Mouse (Mus musculus) forebrain, postnatal 0 days (tissue): ENCODE data around the gene Sell. TPM values are rescaled to one million over a fixed set of nuclear protein-coding genes. Genes with fewer than 3 reads are reported as not detected.

Source experiments
- ATAC-seq: fragments of 200-750 bp; cut with Nextera tagmentation; 2 replicates; pipeline ENCODE4 v1.8.0; 2017; ENCODE audit warnings: mild to moderate bottlenecking, moderate library complexity
- DNase-seq: peaks from one replicate; pipeline ENCODE4 v3.0.0-alpha.2; 2015
- H3K27ac ChIP-seq: fragments of 300-500 bp; sonication (generic); 2 replicates; pipeline ENCODE4 v1.5.1; 2014; ENCODE audit warnings: low read depth, mild to moderate bottlenecking, antibody characterized with exemption, low read length, moderate library complexity, mixed read lengths
- H3K27me3 ChIP-seq: fragments of 300-500 bp; sonication (generic); 2 replicates; pipeline ENCODE4 v1.6.1; 2014; ENCODE audit warnings: mild to moderate bottlenecking, low read length, mixed read lengths; ENCODE audit not compliant: insufficient read depth
- H3K36me3 ChIP-seq: fragments of 300-500 bp; sonication (generic); 2 replicates; pipeline ENCODE4 v1.6.1; 2014; ENCODE audit warnings: mild to moderate bottlenecking, moderate library complexity; ENCODE audit not compliant: insufficient read depth
- H3K4me1 ChIP-seq: fragments of 300-500 bp; sonication (generic); 2 replicates; pipeline ENCODE4 v1.6.1; 2014; ENCODE audit warnings: antibody characterized with exemption; ENCODE audit not compliant: insufficient read depth
- H3K4me2 ChIP-seq: fragments of 300-500 bp; sonication (generic); 2 replicates; pipeline ENCODE4 v1.6.1; 2014; ENCODE audit warnings: low read depth, mild to moderate bottlenecking, moderate library complexity
- H3K4me3 ChIP-seq: fragments of 300-500 bp; sonication (generic); 2 replicates; pipeline ENCODE4 v1.5.1; 2014; ENCODE audit warnings: low read depth, low read length, mixed read lengths
- H3K9ac ChIP-seq: fragments of 300-500 bp; sonication (generic); 2 replicates; pipeline ENCODE4 v1.6.1; 2014; ENCODE audit warnings: mild to moderate bottlenecking
- H3K9me3 ChIP-seq: fragments of 300-500 bp; sonication (generic); 2 replicates; pipeline ENCODE4 v1.6.1; 2016; ENCODE audit warnings: low read length
- CTCF ChIP-seq: sonication (generic); IDR thresholded peaks from 2 replicates; pipeline ENCODE4 v1.5.1; 2016; ENCODE audit warnings: antibody characterized with exemption, control low read depth, low read depth
- WGBS: fragments of 180-500 bp; shearing (Covaris S2); extraction: QIAGEN DNeasy Blood & Tissue Kit; methylation state at CpG from one replicate; pipeline ENCODE4 v1.1.7; 2014; 5-methylcytosine and 5-hydroxymethylcytosine counted together
- polyA plus RNA-seq: library from polyadenylated mRNA; unstranded; fragments of >200 nt; fragmentation: Nextera tagmentation; extraction: Ambion mirVana; gene quantifications from 2 replicates; pipeline ENCODE4 v1.2.1, GENCODE M21; 2015
- total RNA-seq: library from RNA; depleted of rRNA; stranded (reverse); fragments of >200 nt; gene quantifications from 2 replicates; pipeline ENCODE4 v1.2.3, GENCODE M21; 2014

The Sell gene
- total and polyA plus RNA-seq, 2 experiments from 2014 or later, result 0.11 to 0.14 TPM

DNA sequence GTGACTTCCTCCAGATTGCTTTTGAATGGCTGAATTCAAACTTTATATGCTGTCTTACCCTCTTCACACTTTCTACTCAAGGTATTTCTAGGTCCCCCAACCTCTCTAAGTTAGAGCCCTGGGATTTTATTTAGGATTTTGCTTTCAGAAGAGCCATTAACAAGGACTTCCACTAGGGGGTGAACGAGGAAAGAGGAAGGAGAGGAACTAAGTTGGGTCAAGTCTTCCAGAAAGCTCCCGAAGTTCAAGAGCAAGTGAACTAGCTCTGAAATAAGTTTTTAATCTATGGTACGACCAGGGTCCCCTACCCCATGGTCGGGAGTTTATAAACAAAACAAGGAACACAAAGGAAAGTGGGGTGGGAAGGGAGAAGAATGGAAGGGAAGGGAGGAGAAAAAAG, 504 bp upstream of the Sell start:
- H3K4me1 ChIP-seq, result no peaks in the 10 kb centered on the region
- no peak overlapping the region for H3K4me2 ChIP-seq
- ATAC-seq (no peak), DNase-seq (no peak)
- no peaks in the 10 kb centered on the region for H3K9me3 ChIP-seq
- no peaks in the 10 kb centered on the region for H3K27me3 ChIP-seq
- no peak overlapping the region for H3K4me3 ChIP-seq
- H3K27ac ChIP-seq, result no peak overlapping the region
- no peaks in the 10 kb centered on the region for H3K36me3 ChIP-seq
- WGBS, result 53% methylated on average over 4 of the region's 4 CpGs
- peak; percentile 46; the same call in 1 of the 2 replicates for TF ChIP-seq CTCF
- H3K9ac ChIP-seq, result no peak overlapping the region

DNA sequence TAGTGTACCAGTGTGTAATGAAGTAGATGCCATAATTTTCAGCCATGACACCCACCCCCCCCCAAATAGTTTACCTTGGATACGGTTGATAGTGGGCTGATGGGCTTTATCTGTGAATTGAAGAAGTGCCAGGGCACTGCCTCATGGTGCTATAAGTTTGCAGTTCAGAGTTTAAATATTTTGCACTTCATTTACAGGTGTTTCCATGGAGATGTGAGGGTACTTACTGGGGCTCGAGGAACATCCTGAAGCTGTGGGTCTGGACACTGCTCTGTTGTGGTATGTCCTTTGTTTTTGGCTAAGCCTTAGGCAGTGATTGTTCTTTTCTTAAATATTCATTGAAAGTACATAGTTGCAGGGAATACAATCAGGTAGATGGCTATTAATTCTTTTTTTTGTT, 1.1 kb downstream of the Sell start:
- H3K4me3 ChIP-seq, result no peak overlapping the region
- H3K4me1 ChIP-seq, result no peaks in the 10 kb centered on the region
- ATAC-seq (no peak), DNase-seq (no peak)
- no peaks in the 10 kb centered on the region for H3K27me3 ChIP-seq
- H3K9ac ChIP-seq, result no peak overlapping the region
- no peak overlapping the region for H3K4me2 ChIP-seq
- H3K9me3 ChIP-seq, result no peaks in the 10 kb centered on the region
- no peaks in the 10 kb centered on the region for H3K36me3 ChIP-seq
- no peak for TF ChIP-seq CTCF
- WGBS, result 47% methylated on average over 2 of the region's 2 CpGs
- H3K27ac ChIP-seq, result no peak overlapping the region

DNA sequence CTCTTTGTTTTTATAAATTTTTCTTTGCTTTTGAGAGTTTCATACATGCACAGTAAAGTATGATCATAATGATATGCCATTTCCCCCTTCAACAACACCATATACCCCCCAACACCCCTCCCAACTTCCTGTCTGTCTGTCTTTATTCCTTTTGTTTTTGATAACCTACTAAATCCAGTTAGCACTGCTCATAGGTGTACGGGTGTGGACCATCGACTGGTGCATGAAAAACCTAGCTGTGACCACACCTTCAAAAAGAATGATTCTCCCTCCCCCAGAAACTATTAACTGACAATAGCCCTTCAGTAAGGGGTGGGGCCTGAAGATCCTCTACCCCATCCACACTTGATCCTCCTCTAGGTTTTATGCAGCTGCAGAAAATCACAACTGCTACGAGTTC, 2.0 kb downstream of the Sell start:
- ATAC-seq (no peak), DNase-seq (no peak)
- no peaks in the 10 kb centered on the region for H3K9me3 ChIP-seq
- H3K4me2 ChIP-seq, result no peak overlapping the region
- no peak overlapping the region for H3K9ac ChIP-seq
- 60% methylated on average over 3 of the region's 3 CpGs for WGBS
- no peaks in the 10 kb centered on the region for H3K4me1 ChIP-seq
- H3K27me3 ChIP-seq, result no peaks in the 10 kb centered on the region
- H3K36me3 ChIP-seq, result no peaks in the 10 kb centered on the region
- TF ChIP-seq CTCF, result no peak
- no peak overlapping the region for H3K4me3 ChIP-seq
- H3K27ac ChIP-seq, result no peak overlapping the region

DNA sequence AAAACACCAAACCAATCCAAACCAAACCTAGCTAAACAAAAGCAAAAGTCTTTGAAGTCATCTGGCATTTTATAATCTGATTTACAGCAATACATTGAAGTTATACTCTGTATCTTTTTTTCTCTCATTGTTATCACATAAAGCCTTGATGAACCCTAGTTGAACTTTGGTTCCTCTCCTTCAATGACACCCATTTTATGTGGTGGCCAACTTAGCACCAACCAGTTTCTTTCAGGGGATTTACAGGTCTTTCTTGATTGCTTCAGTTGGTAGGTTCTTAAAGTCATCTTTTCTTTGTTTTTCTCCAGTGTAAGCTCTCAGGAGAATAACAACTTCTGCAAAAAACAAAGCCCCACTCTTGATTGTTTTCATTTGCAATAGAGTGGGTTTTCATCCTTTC, 7.5 kb downstream of the Sell start:
- Histone ChIP-seq H3K4me2 (no peak overlapping the region), H3K4me3 (no peak overlapping the region), H3K9me3 (no peaks in the 10 kb centered on the region), H3K4me1 (no peaks in the 10 kb centered on the region), H3K9ac (no peak overlapping the region), H3K36me3 (no peaks in the 10 kb centered on the region), H3K27me3 (no peaks in the 10 kb centered on the region), H3K27ac (no peak overlapping the region)
- DNase-seq, result no peak
- no peak for TF ChIP-seq CTCF
- ATAC-seq, result no peak

DNA sequence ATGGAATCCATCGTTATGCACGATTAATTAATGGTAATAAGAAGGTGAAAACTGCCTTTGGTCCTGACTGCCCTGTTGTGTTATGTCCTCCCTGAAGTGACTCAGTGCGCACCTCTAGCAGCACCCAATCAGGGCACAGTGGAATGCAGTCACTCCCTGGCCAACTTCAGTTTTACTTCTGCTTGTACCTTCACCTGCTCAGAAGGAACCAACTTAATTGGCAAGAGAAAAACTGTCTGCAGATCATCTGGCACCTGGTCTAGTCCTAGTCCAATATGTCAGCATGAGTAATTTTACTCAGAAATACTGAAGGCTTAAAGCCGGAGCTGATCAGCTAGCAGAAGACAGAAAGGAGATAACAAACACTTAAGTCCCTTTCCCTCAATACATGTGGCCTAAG, 8.7 kb downstream of the Sell start:
- H3K27ac ChIP-seq, result no peak overlapping the region
- H3K27me3 ChIP-seq, result no peaks in the 10 kb centered on the region
- ATAC-seq, result no peak
- H3K9me3 ChIP-seq, result no peaks in the 10 kb centered on the region
- no peak for TF ChIP-seq CTCF
- no peak overlapping the region for H3K4me3 ChIP-seq
- H3K36me3 ChIP-seq, result no peaks in the 10 kb centered on the region
- DNase-seq, result no peak
- WGBS, result 90% methylated on average over 4 of the region's 4 CpGs
- no peaks in the 10 kb centered on the region for H3K4me1 ChIP-seq
- H3K4me2 ChIP-seq, result no peak overlapping the region
- H3K9ac ChIP-seq, result no peak overlapping the region

DNA sequence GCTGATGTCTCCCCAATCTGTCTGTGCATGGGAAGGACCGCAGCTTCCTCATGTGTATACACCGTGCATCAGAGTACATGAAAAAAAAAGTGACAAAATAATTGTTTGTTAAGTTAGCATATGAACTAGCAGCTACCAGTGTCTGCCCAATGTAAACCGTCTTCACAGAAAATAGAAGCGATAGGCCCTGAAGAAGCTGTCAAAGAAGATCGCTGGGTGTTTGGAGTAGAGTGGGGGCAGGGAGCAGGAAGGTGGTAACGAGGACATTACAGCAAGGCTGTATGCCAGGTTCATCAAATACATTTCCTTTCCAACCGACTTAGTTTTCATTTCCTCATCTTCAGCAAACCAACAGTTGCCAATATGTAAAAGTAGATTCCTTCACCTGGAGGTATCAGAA, 9.3 kb downstream of the Sell start:
- DNase-seq (no peak), ATAC-seq (no peak)
- Histone ChIP-seq H3K4me2 (no peak overlapping the region), H3K9ac (no peak overlapping the region), H3K27me3 (no peaks in the 10 kb centered on the region), H3K4me1 (no peaks in the 10 kb centered on the region), H3K9me3 (no peaks in the 10 kb centered on the region), H3K36me3 (no peaks in the 10 kb centered on the region), H3K4me3 (no peak overlapping the region), H3K27ac (no peak overlapping the region)
- 74% methylated on average over 7 of the region's 7 CpGs for WGBS
- no peak for TF ChIP-seq CTCF

DNA sequence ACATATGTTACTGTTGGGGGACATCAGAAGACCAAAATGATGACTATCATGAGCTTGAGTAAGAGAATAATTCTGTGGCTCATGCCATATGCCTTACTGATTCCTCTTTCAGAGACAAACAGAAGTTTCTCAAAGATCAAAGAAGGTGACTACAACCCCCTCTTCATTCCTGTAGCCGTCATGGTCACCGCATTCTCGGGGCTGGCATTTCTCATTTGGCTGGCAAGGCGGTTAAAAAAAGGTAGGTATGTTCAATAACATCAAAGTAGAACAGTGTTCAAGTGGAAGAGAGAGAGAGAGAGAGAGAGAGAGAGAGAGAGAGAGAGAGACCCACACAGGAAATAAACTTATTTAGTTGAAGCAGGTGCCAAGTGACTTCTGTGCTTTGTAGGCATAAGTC, 10.2 kb downstream of the Sell start:
- no peaks in the 10 kb centered on the region for H3K36me3 ChIP-seq
- no peaks in the 10 kb centered on the region for H3K4me1 ChIP-seq
- TF ChIP-seq CTCF, result no peak

DNA sequence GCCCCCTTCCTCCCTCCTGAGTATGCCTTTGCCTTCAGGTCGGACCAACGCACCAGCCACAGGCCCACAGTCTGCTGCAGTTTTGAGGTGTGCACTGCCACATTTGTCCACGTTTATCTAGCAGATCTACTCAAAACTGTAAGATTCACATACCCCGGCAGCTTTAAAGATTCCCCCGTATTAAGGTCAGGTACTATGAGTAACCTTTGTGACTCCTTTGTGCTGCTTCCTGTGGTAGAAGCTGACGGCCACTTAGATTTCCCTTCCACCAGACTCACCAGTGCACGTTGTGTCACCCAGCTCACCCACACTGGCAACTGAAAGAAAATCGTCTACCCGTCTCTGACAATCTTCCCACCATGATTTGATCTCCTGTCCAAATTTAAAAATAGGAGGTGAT, 11.3 kb downstream of the Sell start:
- no peak for ATAC-seq
- H3K27ac ChIP-seq, result no peak overlapping the region
- H3K36me3 ChIP-seq, result no peaks in the 10 kb centered on the region
- 91% methylated on average over 9 of the region's 9 CpGs for WGBS
- H3K4me1 ChIP-seq, result no peaks in the 10 kb centered on the region
- TF ChIP-seq CTCF, result no peak
- no peaks in the 10 kb centered on the region for H3K9me3 ChIP-seq
- no peak overlapping the region for H3K9ac ChIP-seq
- no peak overlapping the region for H3K4me2 ChIP-seq
- H3K27me3 ChIP-seq, result no peaks in the 10 kb centered on the region
- H3K4me3 ChIP-seq, result no peak overlapping the region
- DNase-seq, result no peak

More for the DNA sequence above, 10.2 kb downstream of the Sell start:
- Histone ChIP-seq H3K4me3 (no peak overlapping the region), H3K4me2 (no peak overlapping the region), H3K9me3 (no peaks in the 10 kb centered on the region), H3K9ac (no peak overlapping the region), H3K27me3 (no peaks in the 10 kb centered on the region), H3K27ac (no peak overlapping the region)
- WGBS, result 94% methylated on average over 4 of the region's 4 CpGs
- no peak for ATAC-seq
- no peak for DNase-seq
